Mouse (Mus musculus) spleen, adult 2 months (tissue): ENCODE data around the gene Ltbr.

ENCODE experiments used
- CTCF ChIP-seq: fragments of 200-500 bp; IDR thresholded peaks from 2 replicates; pipeline ENCODE4 v1.5.1; 2011; ENCODE audit warnings: mild to moderate bottlenecking, inconsistent platforms; ENCODE audit not compliant: insufficient read depth, insufficient read length, insufficient replicate concordance; ENCODE audit errors: extremely low read depth
- POLR2A ChIP-seq: fragments of 200-500 bp; IDR thresholded peaks from 2 replicates; pipeline ENCODE4 v1.6.1; 2011; ENCODE audit warnings: low read depth, low read length, inconsistent platforms

GRCm38 (mm10) chr6:125284250-125284649, 29.4 kb downstream of the Ltbr start:
- TF ChIP-seq CTCF (no peak), POLR2A (no peak)
